Mouse (Mus musculus) yolk sac, embryonic 10.5 days (tissue): Measurements from ENCODE around the gene Tec.

Source experiments
- DNase-seq: peaks from one replicate; pipeline ENCODE4 v3.0.0-alpha.2; 2017; ENCODE audit warnings: low spot score

Tec gene

GRCm38 (mm10) chr5:72853365-72853764 is 14.9 kb downstream of the Tec start:
- no peak for DNase-seq

GRCm38 (mm10) chr5:72852301-72852995 is 15.8 kb downstream of the Tec start:
- DNase-seq, result no peak

GRCm38 (mm10) chr5:72851674-72852098 is 16.6 kb downstream of the Tec start:
- DNase-seq, result no peak

GRCm38 (mm10) chr5:72850926-72851673 is 17.2 kb downstream of the Tec start:
- no peak for DNase-seq

GRCm38 (mm10) chr5:72848889-72849435 is 19.3 kb downstream of the Tec start:
- no peak for DNase-seq

- DNase-seq, result no peak
Measured at GRCm38 (mm10) chr5:72846712-72847111, 21.6 kb downstream of the Tec start.

- no peak for DNase-seq
Measured at GRCm38 (mm10) chr5:72845928-72846630, 22.2 kb downstream of the Tec start.

GRCm38 (mm10) chr5:72844776-72845495 is 23.3 kb downstream of the Tec start:
- DNase-seq, result no peak

- no peak for DNase-seq
Measured at GRCm38 (mm10) chr5:72844294-72844693, 24.0 kb downstream of the Tec start.

GRCm38 (mm10) chr5:72839655-72840054 is 28.6 kb downstream of the Tec start:
- DNase-seq, result no peak

GRCm38 (mm10) chr5:72838976-72839375 is 29.3 kb downstream of the Tec start:
- no peak for DNase-seq

- DNase-seq, result no peak
Measured at GRCm38 (mm10) chr5:72835656-72836055, 32.6 kb downstream of the Tec start.

GRCm38 (mm10) chr5:72832904-72833765 is 35.1 kb downstream of the Tec start:
- DNase-seq, result no peak

GRCm38 (mm10) chr5:72832191-72832590 is 36.1 kb downstream of the Tec start:
- DNase-seq, result no peak

GRCm38 (mm10) chr5:72830988-72831610 is 37.2 kb downstream of the Tec start:
- DNase-seq, result no peak

GRCm38 (mm10) chr5:72829506-72830067 is 38.7 kb downstream of the Tec start:
- no peak for DNase-seq

GRCm38 (mm10) chr5:72828401-72828800 is 39.9 kb downstream of the Tec start:
- no peak for DNase-seq

- no peak for DNase-seq
Measured at GRCm38 (mm10) chr5:72827435-72827834, 40.8 kb downstream of the Tec start.

- no peak for DNase-seq
Measured at GRCm38 (mm10) chr5:72826445-72826844, 41.8 kb downstream of the Tec start.

- no peak for DNase-seq
Measured at GRCm38 (mm10) chr5:72820651-72821050, 47.6 kb downstream of the Tec start.
